Mouse (Mus musculus): ENCODE results near the gene Prune1.

GRCm38 (mm10) chr3:95232771-95233170 lies 49.1 kb downstream of the Prune1 start:
- TF ChIP-seq CTCF (IDR thresholded peaks at IDR 0.05) (no peak), EP300 (IDR thresholded peaks at IDR 0.05) (no peak)

Data from lung, postnatal 0 days (tissue).